Mouse (Mus musculus) CD4-positive, CD25-positive, alpha-beta regulatory T cell, adult 4 months (primary cell): ENCODE results near the gene Apoa5. TPM values are rescaled to one million over a fixed set of nuclear protein-coding genes. Genes with fewer than 3 reads are reported as not detected.
"Not testable (repeated sequence)": the region's sequence is repeated elsewhere in the genome, so short reads cannot be mapped to it uniquely, and the experiment has no call there.

Source experiments
- ATAC-seq: one replicate; pipeline ENCODE4 v1.8.0; 2017
- polyA plus RNA-seq, 2 experiments: library from polyadenylated mRNA; unstranded; fragments of 100-300 nt; shearing (Covaris generic); gene quantifications; one replicate each; pipeline ENCODE4 v1.2.1; 2017

Gene Apoa5
- polyA plus RNA-seq, 2 experiments from 2014 or later, result not detected

- no peak for ATAC-seq
These were observed 692 bp downstream of the Apoa5 start for GRCm38 (mm10) chr9:46269125-46269524.

GRCm38 (mm10) chr9:46270782-46271181 is 2.3 kb downstream of the Apoa5 start:
- no peak for ATAC-seq

GRCm38 (mm10) chr9:46272070-46272469 is 3.6 kb downstream of the Apoa5 start:
- peak; percentile 44 for ATAC-seq

GRCm38 (mm10) chr9:46272677-46273454 is 4.4 kb downstream of the Apoa5 start, which contains the start of gene Zpr1:
TSS of gene Zpr1 (plus strand) at chr9:46273064.
- ATAC-seq, result peak; percentile 93

- no peak for ATAC-seq
These were observed 6.1 kb downstream of the Apoa5 start for GRCm38 (mm10) chr9:46274494-46274893.

GRCm38 (mm10) chr9:46282631-46283436 is 14.4 kb downstream of the Apoa5 start, which contains the start of gene Bud13:
TSS of gene Bud13 (plus strand) at chr9:46283008.
- ATAC-seq, result peak; percentile 96

GRCm38 (mm10) chr9:46298381-46298780 is 29.9 kb downstream of the Apoa5 start:
- no peak for ATAC-seq

- peak; percentile 39 for ATAC-seq
These were observed 33.7 kb downstream of the Apoa5 start for GRCm38 (mm10) chr9:46302142-46302541.

- no peak for ATAC-seq
These were observed 40.7 kb downstream of the Apoa5 start for GRCm38 (mm10) chr9:46309121-46309520.

- peak; percentile 60 for ATAC-seq
These were observed 46.1 kb downstream of the Apoa5 start for GRCm38 (mm10) chr9:46314507-46314906.

GRCm38 (mm10) chr9:46314921-46315320 is 46.5 kb downstream of the Apoa5 start:
- ATAC-seq, result no peak

- no peak for ATAC-seq
These were observed 47.5 kb downstream of the Apoa5 start for GRCm38 (mm10) chr9:46315807-46316365.

GRCm38 (mm10) chr9:46316388-46316787 is 48.0 kb downstream of the Apoa5 start:
- ATAC-seq, result no peak

GRCm38 (mm10) chr9:46316909-46317308 is 48.5 kb downstream of the Apoa5 start:
- ATAC-seq, result no peak

- ATAC-seq, result no peak
These were observed 49.5 kb downstream of the Apoa5 start for GRCm38 (mm10) chr9:46317957-46318356.

- not testable (repeated sequence) for ATAC-seq
These were observed 51.5 kb downstream of the Apoa5 start, which contains the start of gene 4931429L15Rik for GRCm38 (mm10) chr9:46319886-46320285. TSS of gene 4931429L15Rik (minus strand) at chr9:46319986.

GRCm38 (mm10) chr9:46320461-46320860 is 52.0 kb downstream of the Apoa5 start:
- no peak for ATAC-seq

Other genes with a start within 250 kb of the Apoa5 start
- not detected for gene Apoa1, start 40.1 kb upstream of the Apoa5 start, polyA plus RNA-seq
- gene Apoc3, start 33.0 kb upstream of the Apoa5 start, polyA plus RNA-seq, result not detected
- gene Apoa4, start 27.9 kb upstream of the Apoa5 start, polyA plus RNA-seq, result not detected
- 10 to 100 TPM; 31.1 to 40.8 TPM for gene Zpr1, start 4.4 kb downstream of the Apoa5 start, polyA plus RNA-seq
- 10 to 100 TPM; 19.1 to 24.3 TPM for gene Bud13, start 14.4 kb downstream of the Apoa5 start, polyA plus RNA-seq
- gene 4931429L15Rik, start 51.4 kb downstream of the Apoa5 start, polyA plus RNA-seq, result not detected